Comparison of ENCODE assay signal across 8 mouse cellular contexts in genomic region chr10:30419391-30420043, GRCm38 (mm10).
DNase-seq lines count a peak whose midpoint lies in the region; ATAC-seq lines count a peak whose summit lies in the region.

No protein-coding gene starts in this region.

- peak; percentile 52 to 64 for DNase-seq in cerebellum, postnatal 14 days
- DNase-seq in cerebellum, adult 11-12 months: no peak
- DNase-seq in midbrain, embryonic 11.5 days (ENCODE audit: low spot score, missing footprints): peak; percentile 86
- DNase-seq in midbrain, embryonic 10.5 days (ENCODE audit: low spot score): no peak
- peak; percentile 75 for DNase-seq in retina, embryonic 14.5 days (ENCODE audit: low spot score)
- DNase-seq in spleen, postnatal 14 days (ENCODE audit: low spot score in 2 of 2): no peak
- no peak for DNase-seq in spleen, postnatal 36 days (ENCODE audit: low spot score in 2 of 2)

- H3K9ac ChIP-seq in midbrain, embryonic 11.5 days (ENCODE audit: low read length): no peak overlapping the region
- H3K9ac ChIP-seq in kidney, embryonic 15.5 days: no peak overlapping the region

- peak; percentile 61; the same call in 1 of the 2 replicates for ATAC-seq in midbrain, embryonic 11.5 days (ENCODE audit: low FRiP score)
- ATAC-seq in kidney, embryonic 15.5 days (replicated peaks; ENCODE audit: low FRiP score): no peak

- H3K36me3 ChIP-seq in midbrain, embryonic 11.5 days (ENCODE audit: control insufficient read depth, insufficient read depth, low read length): no peaks in the 10 kb centered on the region
- no peaks in the 10 kb centered on the region for H3K36me3 ChIP-seq in midbrain, embryonic 10.5 days
- no peaks in the 10 kb centered on the region for H3K36me3 ChIP-seq in kidney, embryonic 15.5 days

- H3K9me3 ChIP-seq in midbrain, embryonic 11.5 days (ENCODE audit: control insufficient read depth, low read length): no peaks in the 10 kb centered on the region
- H3K9me3 ChIP-seq in midbrain, embryonic 10.5 days (replicated peaks): no peaks in the 10 kb centered on the region
- H3K9me3 ChIP-seq in kidney, embryonic 15.5 days (replicated peaks): no peaks in the 10 kb centered on the region

- no peak overlapping the region for H3K27ac ChIP-seq in midbrain, embryonic 11.5 days (ENCODE audit: low read depth, low read length)
- no peak overlapping the region for H3K27ac ChIP-seq in midbrain, embryonic 10.5 days (replicated peaks)
- H3K27ac ChIP-seq in kidney, embryonic 15.5 days: no peak overlapping the region

- no peak overlapping the region for H3K4me3 ChIP-seq in midbrain, embryonic 11.5 days (ENCODE audit: low read depth, low read length)
- no peak overlapping the region for H3K4me3 ChIP-seq in midbrain, embryonic 10.5 days
- H3K4me3 ChIP-seq in kidney, embryonic 15.5 days (replicated peaks): no peak overlapping the region

- no peak overlapping the region for H3K4me2 ChIP-seq in midbrain, embryonic 11.5 days
- 0 out of 2 replicates have a peak overlapping the region, but pooled peaks have one; percentile 9 for H3K4me2 ChIP-seq in kidney, embryonic 15.5 days

- H3K4me1 ChIP-seq in midbrain, embryonic 11.5 days (ENCODE audit: control insufficient read depth, insufficient read depth, low read length): no peaks in the 10 kb centered on the region
- H3K4me1 ChIP-seq in midbrain, embryonic 10.5 days: peaks cover 3% of the 10 kb centered on the region; the same call in 1 of the 2 replicates
- H3K4me1 ChIP-seq in kidney, embryonic 15.5 days: no peaks in the 10 kb centered on the region

- 47% methylated on average over 6 of the region's 6 CpGs for WGBS in midbrain, embryonic 11.5 days
- WGBS in midbrain, embryonic 10.5 days: 55% methylated on average over 6 of the region's 6 CpGs
- 38% methylated on average over 6 of the region's 6 CpGs for WGBS in kidney, embryonic 15.5 days

- no peaks in the 10 kb centered on the region for H3K27me3 ChIP-seq in midbrain, embryonic 11.5 days (ENCODE audit: control insufficient read depth, insufficient read depth, low read length)
- H3K27me3 ChIP-seq in midbrain, embryonic 10.5 days (ENCODE audit: low read depth, poor library complexity, severe bottlenecking): no peaks in the 10 kb centered on the region
- H3K27me3 ChIP-seq in kidney, embryonic 15.5 days: no peaks in the 10 kb centered on the region

Comparison
In these comparisons a context has a peak if more than half of its experiments do, and no peak if none do; other contexts are left out.
1. DNase-seq: peak in cerebellum, postnatal 14 days (2 of 2), midbrain, embryonic 11.5 days (single experiment) and retina, embryonic 14.5 days (single experiment); none in cerebellum, adult 11-12 months (single experiment), midbrain, embryonic 10.5 days (single experiment), spleen, postnatal 14 days (0 of 2) and spleen, postnatal 36 days (0 of 2).